Comparison of ENCODE assay signal across 9 mouse cellular contexts in genomic region chr14:58034567-58034966, GRCm38 (mm10). TPM values are rescaled to one million over a fixed set of nuclear protein-coding genes. Genes with fewer than 3 reads are reported as not detected.
DNase-seq lines count a peak whose midpoint lies in the region; ATAC-seq and TF ChIP-seq lines count a peak whose summit lies in the region.
"Had no signal": no experiment of that assay in that cellular context is flagged by ENCODE, and none has a peak within 500 bp of the region (broad histone marks: within the 10 kb centered on the region; RNA-seq: fewer than 3 reads in every experiment).

No protein-coding gene starts in this region.

- peak; percentile 28 for DNase-seq in midbrain, embryonic 10.5 days (ENCODE audit: low spot score)
- peak; percentile 55 for DNase-seq in adipocyte (ENCODE audit: low spot score)
- DNase-seq in heart, postnatal 4 days: peak; percentile 72
- peak; percentile 20 to 54 for DNase-seq in left cerebral cortex, adult 8-10 months (ENCODE audit: low spot score in 2 of 2)
- DNase-seq in neural tube, embryonic 11.5 days (ENCODE audit: low spot score): peak; percentile 70

- H3K9ac ChIP-seq in midbrain, embryonic 13.5 days (replicated peaks): no peak overlapping the region
- no peak overlapping the region for H3K9ac ChIP-seq in neural tube, embryonic 11.5 days (ENCODE audit: low read length)

- no peak for ATAC-seq in midbrain, embryonic 13.5 days
- no peak for ATAC-seq in neural tube, embryonic 11.5 days (ENCODE audit: insufficient read depth, low FRiP score, low TSS enrichment)
- no peak for ATAC-seq in megakaryocyte, adult 5-6 weeks (ENCODE audit: poor library complexity, severe bottlenecking)

- H3K4me2 ChIP-seq in midbrain, embryonic 13.5 days (replicated peaks): no peak overlapping the region
- no peak overlapping the region for H3K4me2 ChIP-seq in neural tube, embryonic 11.5 days (ENCODE audit: low read depth)

- H3K36me3 ChIP-seq in midbrain, embryonic 10.5 days: no peaks in the 10 kb centered on the region
- H3K36me3 ChIP-seq in midbrain, embryonic 13.5 days: no peaks in the 10 kb centered on the region
- no peaks in the 10 kb centered on the region for H3K36me3 ChIP-seq in neural tube, embryonic 11.5 days (ENCODE audit: control insufficient read depth, insufficient read depth, low read length)

- peak; percentile 55; the same call in 1 of the 2 replicates for TF ChIP-seq CTCF in cortical plate, adult 2 months (IDR thresholded peaks at IDR 0.05; ENCODE audit: extremely low read depth, insufficient read depth, low read length)

- H3K4me3 ChIP-seq in midbrain, embryonic 10.5 days: no peak overlapping the region
- H3K4me3 ChIP-seq in midbrain, embryonic 13.5 days (replicated peaks): no peak overlapping the region
- no peak overlapping the region for H3K4me3 ChIP-seq in cortical plate, adult 2 months (ENCODE audit: insufficient read depth, low read length)
- no peak overlapping the region for H3K4me3 ChIP-seq in neural tube, embryonic 11.5 days (ENCODE audit: low read depth, low read length)
- H3K4me3 ChIP-seq: erythroblast, embryonic 14.5 days had no signal

- no peak overlapping the region for H3K27ac ChIP-seq in midbrain, embryonic 10.5 days (replicated peaks)
- no peak overlapping the region for H3K27ac ChIP-seq in midbrain, embryonic 13.5 days
- H3K27ac ChIP-seq in cortical plate, adult 2 months (ENCODE audit: insufficient read depth, low read length): no peak overlapping the region
- no peak overlapping the region for H3K27ac ChIP-seq in neural tube, embryonic 11.5 days (ENCODE audit: low read depth, low read length)

- TF ChIP-seq POLR2A in cortical plate, adult 2 months (IDR thresholded peaks at IDR 0.05; ENCODE audit: extremely low read depth, insufficient read depth, low read length): no peak

- H3K4me1 ChIP-seq in midbrain, embryonic 10.5 days: no peaks in the 10 kb centered on the region
- 0 out of 2 replicates have a peak, but pooled peaks cover 4% of the 10 kb centered on the region for H3K4me1 ChIP-seq in midbrain, embryonic 13.5 days (replicated peaks)
- H3K4me1 ChIP-seq in cortical plate, adult 2 months (ENCODE audit: control insufficient read depth, insufficient read depth, low read length): no peaks in the 10 kb centered on the region
- H3K4me1 ChIP-seq in neural tube, embryonic 11.5 days (ENCODE audit: control insufficient read depth, insufficient read depth, low read length): peaks cover 5% of the 10 kb centered on the region; the same call in 1 of the 2 replicates

- 14% methylated on average over 8 of the region's 8 CpGs for WGBS in midbrain, embryonic 10.5 days
- 12% methylated on average over 8 of the region's 8 CpGs for WGBS in midbrain, embryonic 13.5 days
- 13% methylated on average over 8 of the region's 8 CpGs for WGBS in neural tube, embryonic 11.5 days

- H3K27me3 ChIP-seq in midbrain, embryonic 10.5 days (ENCODE audit: low read depth, poor library complexity, severe bottlenecking): 0 out of 2 replicates have a peak, but pooled peaks cover 4% of the 10 kb centered on the region
- no peaks in the 10 kb centered on the region; the same call in 1 of the 2 replicates for H3K27me3 ChIP-seq in midbrain, embryonic 13.5 days
- H3K27me3 ChIP-seq in neural tube, embryonic 11.5 days (ENCODE audit: control insufficient read depth, insufficient read depth, low read length): no peaks in the 10 kb centered on the region

- H3K9me3 ChIP-seq in midbrain, embryonic 10.5 days (replicated peaks): no peaks in the 10 kb centered on the region
- no peaks in the 10 kb centered on the region for H3K9me3 ChIP-seq in midbrain, embryonic 13.5 days
- H3K9me3 ChIP-seq in neural tube, embryonic 11.5 days (ENCODE audit: control insufficient read depth, low read length): no peaks in the 10 kb centered on the region

RNA-seq across cellular contexts. Expression of gene Micu2, which starts 35.5 kb away (rescaled TPM):
- 58.2 and 61.6 TPM in 2 replicates for polyA plus RNA-seq in midbrain, embryonic 10.5 days (2016; fragmentation: Nextera tagmentation; extraction: Ambion mirVana)
- 66.6 and 67.0 TPM in 2 replicates for polyA plus RNA-seq in midbrain, embryonic 13.5 days (2015; fragmentation: Nextera tagmentation; extraction: Ambion mirVana)
- polyA plus RNA-seq in cortical plate, adult 2 months (2012; rRNA removed): 20.1 and 20.3 TPM in 2 replicates
- 10 to 100 TPM; 70.5 to 73.4 TPM for total RNA-seq in heart, postnatal 4 days (2021)
- 10 to 100 TPM; 22.6 to 25.0 (median 23.6) TPM for total RNA-seq in left cerebral cortex, adult 8-10 months (2022)
- 54.4 and 59.9 TPM in 2 replicates for polyA plus RNA-seq in neural tube, embryonic 11.5 days (2014; fragmentation: Nextera tagmentation; extraction: Ambion mirVana)
- total RNA-seq in megakaryocyte, adult 5-6 weeks (2015): 39.4 and 41.9 TPM in 2 replicates
- total RNA-seq in megakaryocyte, adult 5-6 weeks (2017): 80.7 and 97.5 TPM in 2 replicates

RNA-seq across cellular contexts. Expression of gene Fgf9, which starts 35.8 kb away (rescaled TPM):
- polyA plus RNA-seq in midbrain, embryonic 10.5 days (2016; fragmentation: Nextera tagmentation; extraction: Ambion mirVana): 0.70 and 1.8 TPM in 2 replicates
- 8.4 and 11.0 TPM in 2 replicates for polyA plus RNA-seq in midbrain, embryonic 13.5 days (2015; fragmentation: Nextera tagmentation; extraction: Ambion mirVana)
- polyA plus RNA-seq in cortical plate, adult 2 months (2012; rRNA removed): 18.0 and 20.5 TPM in 2 replicates
- total RNA-seq in heart, postnatal 4 days (2021): 1 to 10 TPM; 7.7 to 8.3 TPM
- total RNA-seq in left cerebral cortex, adult 8-10 months (2022): 10 to 100 TPM; 21.8 to 25.9 (median 23.7) TPM
- polyA plus RNA-seq in neural tube, embryonic 11.5 days (2014; fragmentation: Nextera tagmentation; extraction: Ambion mirVana): 6.5 and 7.3 TPM in 2 replicates
- total RNA-seq in megakaryocyte, adult 5-6 weeks (2015): not detected in 2 replicates
- total RNA-seq in megakaryocyte, adult 5-6 weeks (2017): not detected in 2 replicates
- polyA plus RNA-seq: erythroblast, embryonic 14.5 days had no signal
